Mouse (Mus musculus) CH12.LX (cell line): ENCODE results near the gene Pop7.
A peak's percentile ranks its signal among the peaks of the same experiment; 100 is the strongest.

Experiments used
- CHD1 ChIP-seq: IDR thresholded peaks from 2 replicates; pipeline ENCODE4 v1.6.1; 2012; ENCODE audit warnings: low read depth, low read length, improper control_type of control experiment, inconsistent platforms
- CHD2 ChIP-seq: IDR thresholded peaks from 2 replicates; pipeline ENCODE4 v1.6.1; 2011; ENCODE audit warnings: low read length, improper control_type of control experiment
- CTCF ChIP-seq, 2 experiments: IDR thresholded peaks in 1 of 2; conservative IDR thresholded peaks in 1 of 2; 2 replicates each; pipeline ENCODE4 v1.5.1; 2011 to 2012; ENCODE audit warnings: low read depth in 2 of 2, low read length in 2 of 2, improper control_type of control experiment in 1 of 2, inconsistent platforms in 1 of 2, mild to moderate bottlenecking in 1 of 2, moderate library complexity in 1 of 2
- ELF1 ChIP-seq: IDR thresholded peaks from 2 replicates; pipeline ENCODE4 v1.6.1; 2014; ENCODE audit warnings: low read depth, mild to moderate bottlenecking, inconsistent platforms, low read length, improper control_type of control experiment
- GABPA ChIP-seq: IDR thresholded peaks from 2 replicates; pipeline ENCODE4 v1.6.1; 2012; ENCODE audit warnings: low read depth, low read length, improper control_type of control experiment, inconsistent platforms; ENCODE audit not compliant: insufficient replicate concordance
- MAX ChIP-seq: IDR thresholded peaks from 2 replicates; pipeline ENCODE4 v1.6.1; 2011; ENCODE audit warnings: low read length, improper control_type of control experiment
- MYC ChIP-seq: IDR thresholded peaks from 2 replicates; pipeline ENCODE4 v1.6.1; 2011; ENCODE audit warnings: low read depth, mild to moderate bottlenecking, improper control_type of control experiment, low read length
- POLR2A ChIP-seq: IDR thresholded peaks from 2 replicates; pipeline ENCODE4 v1.6.1; 2011; ENCODE audit warnings: low read depth, mild to moderate bottlenecking, improper control_type of control experiment, low read length
- SMC3 ChIP-seq: IDR thresholded peaks from 2 replicates; pipeline ENCODE4 v1.6.1; 2011; ENCODE audit warnings: low read depth, low read length, improper control_type of control experiment
- TBP ChIP-seq: conservative IDR thresholded peaks from 2 replicates; pipeline ENCODE4 v1.6.1; 2011; ENCODE audit warnings: low read depth, low read length, improper control_type of control experiment
- ZMIZ1 ChIP-seq: IDR thresholded peaks from 2 replicates; pipeline ENCODE4 v1.6.1; 2012; ENCODE audit warnings: low read depth, mild to moderate bottlenecking, inconsistent platforms, low read length, improper control_type of control experiment

DNA sequence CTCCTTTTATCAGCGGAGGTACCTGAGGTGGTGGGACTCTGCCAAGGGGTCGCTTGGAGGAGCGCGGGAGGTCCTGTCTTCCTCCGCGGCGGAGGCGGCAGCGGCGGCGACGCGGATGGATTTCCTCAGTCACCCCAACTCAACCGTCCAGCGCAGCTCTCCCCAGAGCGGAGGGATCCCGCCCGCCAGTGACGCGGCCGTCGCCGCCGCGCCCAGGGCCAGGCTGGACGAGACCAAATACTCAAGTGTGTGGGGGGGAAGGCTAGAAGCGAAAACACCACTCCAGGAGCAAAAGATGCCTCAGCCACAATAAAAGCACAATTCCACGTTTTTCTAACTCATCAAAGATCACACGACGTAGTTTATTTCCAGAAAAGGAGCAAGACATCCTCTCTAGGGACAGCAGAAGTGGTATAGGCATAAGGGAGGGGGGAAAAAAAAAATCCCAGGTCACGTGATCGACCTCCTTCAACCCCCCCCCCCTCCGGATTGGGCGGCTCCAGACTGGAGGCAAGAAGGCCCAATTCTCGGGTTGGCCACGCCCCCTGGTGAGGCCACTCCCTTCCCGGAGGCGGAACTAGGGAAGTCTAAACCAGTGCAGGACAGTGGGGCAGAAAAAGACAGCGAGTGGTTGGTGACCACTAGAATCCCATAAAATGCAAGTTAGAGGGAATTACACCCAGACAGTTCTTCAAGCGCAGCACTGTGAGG is 31.0 kb upstream of the Pop7 start, which contains the start of the genes Epo and Gnb2:
- TF ChIP-seq CTCF (conservative IDR thresholded peaks at IDR 0.05 in 1 of 2, IDR thresholded peaks at IDR 0.05 in 1 of 2; ENCODE audit: low read depth in 2 of 2, low read length in 2 of 2) (no peak), GABPA (no peak), POLR2A (peak; percentile 70), MAX (peak; percentile 86), TBP (0 out of 2 replicates have a peak, but pooled peaks have one; percentile 69), ZMIZ1 (peak; percentile 28), CHD2 (peak; percentile 89), SMC3 (no peak; the same call in 1 of the 2 replicates), CHD1 (peak; percentile 99), ELF1 (peak; percentile 77), MYC (0 out of 2 replicates have a peak, but pooled peaks have one; percentile 18)
